Mouse (Mus musculus) lung, adult 18-20 months (tissue): ENCODE measurements at regions not wholly inside any gene's neighbourhood (a gene's known extent, or its start where the extent isn't known, plus 50 kb on each side); places are given as distances from the start of the nearest gene placed in this dataset.
A peak's percentile ranks its signal among the peaks of the same experiment; 100 is the strongest.

ENCODE experiments used
- DNase-seq, 2 experiments: peaks; one replicate each; pipeline ENCODE4 v3.0.0; 2022; ENCODE audit warnings: mixed read lengths in 2 of 2

- DNase-seq, result no peak
These were observed 146.5 kb downstream of the Slc39a8 start for GRCm38 (mm10) chr3:135971611-135972010.

DNA sequence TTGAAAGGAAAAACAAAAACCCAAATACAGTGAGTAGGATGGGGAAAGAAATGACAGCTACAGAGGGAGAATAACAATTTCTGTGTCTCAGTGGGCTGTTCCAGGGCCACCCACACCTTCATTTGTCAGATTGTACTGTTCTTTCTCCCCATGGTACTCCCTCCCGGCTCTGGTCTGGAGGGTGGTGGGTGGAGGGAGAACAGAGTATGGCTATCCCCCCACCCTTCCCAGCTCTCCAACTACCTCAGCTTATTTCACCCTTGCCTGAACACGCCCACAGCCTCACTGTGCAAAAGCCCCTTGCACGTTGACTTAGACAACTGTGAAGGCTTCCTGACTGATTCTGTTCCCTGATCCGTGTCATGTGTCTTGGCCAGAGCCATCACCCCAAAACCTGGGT is 147.3 kb downstream of the Slc39a8 start:
- DNase-seq, result no peak

- no peak for DNase-seq
These were observed 148.2 kb downstream of the Slc39a8 start for GRCm38 (mm10) chr3:135973243-135973642.

DNA sequence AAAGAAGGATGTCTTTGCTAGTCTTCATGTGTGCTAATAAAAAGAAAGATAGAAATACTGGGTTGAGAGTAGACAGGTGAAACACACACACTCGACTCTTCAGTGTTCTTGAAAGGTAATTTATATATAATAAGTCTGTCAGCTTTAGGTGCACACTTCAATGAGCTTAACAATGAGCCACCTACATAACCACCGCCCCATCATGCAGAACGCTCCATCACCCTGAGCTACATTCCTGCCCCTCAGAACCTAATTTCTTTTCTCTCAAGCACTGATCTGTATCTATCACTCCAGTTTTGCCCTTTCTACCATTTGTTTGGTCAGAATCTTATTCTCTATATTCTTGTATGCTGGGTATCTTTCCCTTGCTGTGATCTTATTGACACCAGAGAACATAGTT is 148.8 kb downstream of the Slc39a8 start:
- no peak for DNase-seq

DNA sequence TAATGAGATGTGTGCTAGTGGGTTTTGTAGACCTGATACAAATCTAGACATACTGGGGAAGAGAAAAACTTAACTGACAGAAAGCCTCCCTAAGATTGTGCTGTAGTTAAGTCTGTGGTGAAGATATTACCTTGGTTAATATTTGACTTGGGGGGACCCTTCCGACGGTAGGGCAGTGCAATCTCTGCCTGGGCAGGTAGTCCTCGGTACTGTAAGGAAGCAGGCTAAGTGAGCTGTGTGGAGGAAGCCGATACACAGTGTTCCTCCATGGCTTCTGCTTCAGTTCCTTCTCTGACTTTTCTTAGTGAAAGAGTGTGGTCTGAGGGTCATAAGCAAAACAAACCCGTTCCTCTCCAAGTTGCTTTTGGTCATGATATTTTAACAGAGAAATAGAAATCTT is 149.7 kb downstream of the Slc39a8 start:
- no peak for DNase-seq

DNA sequence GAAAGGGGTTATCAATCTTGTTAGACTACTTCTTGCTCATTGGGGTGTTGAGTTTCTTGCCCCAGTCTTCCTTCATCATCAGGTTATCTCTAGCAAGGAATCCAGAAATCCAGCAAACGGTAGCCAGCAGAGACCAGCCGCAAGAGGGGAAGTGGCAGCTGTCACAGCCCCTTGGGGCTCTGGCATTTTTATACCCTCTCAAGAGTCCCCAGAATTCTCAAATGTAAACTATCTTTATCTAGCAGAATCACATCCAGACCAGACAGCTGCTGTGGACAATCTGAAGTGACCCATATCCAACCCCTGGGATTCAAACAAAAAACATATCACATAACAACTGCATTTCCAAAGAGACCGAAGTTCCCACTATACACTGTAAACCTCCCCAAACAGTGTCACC is 162.1 kb downstream of the Slc39a8 start:
- DNase-seq, result no peak

GRCm38 (mm10) chr3:135989281-135989680 is 164.2 kb downstream of the Slc39a8 start:
- DNase-seq, result no peak

- DNase-seq, result no peak
These were observed 165.3 kb downstream of the Slc39a8 start for GRCm38 (mm10) chr3:135990338-135990737.

- no peak for DNase-seq
These were observed 165.9 kb downstream of the Slc39a8 start for GRCm38 (mm10) chr3:135990814-135991454.

DNA sequence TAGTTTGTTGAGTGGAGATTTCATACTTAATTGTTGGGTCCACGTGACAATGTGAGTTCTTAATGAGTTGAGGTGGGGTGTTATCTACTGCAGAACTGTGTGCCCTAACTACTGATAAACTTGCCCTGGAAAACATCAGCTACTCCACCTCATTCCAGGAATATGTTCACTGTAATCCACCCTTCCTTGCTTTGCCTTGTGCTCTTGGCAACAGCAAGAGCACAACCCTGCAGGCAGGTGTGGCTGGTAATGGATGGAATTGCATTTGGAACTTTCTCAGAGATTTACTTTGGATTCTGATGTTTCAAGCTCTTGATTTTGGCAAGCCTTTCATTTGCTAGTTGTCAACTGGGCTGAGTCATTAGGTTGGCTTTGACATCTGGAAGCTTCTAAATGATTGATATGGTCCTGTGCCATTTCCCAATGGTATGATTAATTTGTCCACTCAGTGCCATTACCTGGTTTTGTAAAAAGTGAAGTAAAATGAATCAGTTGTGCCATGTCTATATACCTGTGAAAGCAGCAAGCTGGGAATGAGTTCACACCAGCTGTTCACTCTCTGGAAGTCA is 175.6 kb downstream of the Slc39a8 start:
- peak; percentile 0 to 5 for DNase-seq
